Mouse (Mus musculus) testis, postnatal 14 days (tissue): ENCODE data around the gene Cysltr2.

Experiments
- DNase-seq: peaks from one replicate; pipeline ENCODE4 v3.0.0; 2021; ENCODE audit warnings: low spot score

Gene Cysltr2

GRCm38 (mm10) chr14:72985113-72985512, 63.8 kb downstream of the Cysltr2 start:
- no peak for DNase-seq

- DNase-seq: peak; percentile 69
Observed at GRCm38 (mm10) chr14:72983456-72983855, 65.5 kb downstream of the Cysltr2 start.

- DNase-seq: no peak
Observed at GRCm38 (mm10) chr14:72982981-72983436, 65.9 kb downstream of the Cysltr2 start.

- no peak for DNase-seq
Observed at GRCm38 (mm10) chr14:72980761-72981160, 68.2 kb downstream of the Cysltr2 start.

GRCm38 (mm10) chr14:72980106-72980505, 68.8 kb downstream of the Cysltr2 start:
- no peak for DNase-seq

GRCm38 (mm10) chr14:72976111-72976510, 72.8 kb downstream of the Cysltr2 start:
- no peak for DNase-seq
